Mouse (Mus musculus): ENCODE data around the gene Hs1bp3.

Gene Hs1bp3

DNA sequence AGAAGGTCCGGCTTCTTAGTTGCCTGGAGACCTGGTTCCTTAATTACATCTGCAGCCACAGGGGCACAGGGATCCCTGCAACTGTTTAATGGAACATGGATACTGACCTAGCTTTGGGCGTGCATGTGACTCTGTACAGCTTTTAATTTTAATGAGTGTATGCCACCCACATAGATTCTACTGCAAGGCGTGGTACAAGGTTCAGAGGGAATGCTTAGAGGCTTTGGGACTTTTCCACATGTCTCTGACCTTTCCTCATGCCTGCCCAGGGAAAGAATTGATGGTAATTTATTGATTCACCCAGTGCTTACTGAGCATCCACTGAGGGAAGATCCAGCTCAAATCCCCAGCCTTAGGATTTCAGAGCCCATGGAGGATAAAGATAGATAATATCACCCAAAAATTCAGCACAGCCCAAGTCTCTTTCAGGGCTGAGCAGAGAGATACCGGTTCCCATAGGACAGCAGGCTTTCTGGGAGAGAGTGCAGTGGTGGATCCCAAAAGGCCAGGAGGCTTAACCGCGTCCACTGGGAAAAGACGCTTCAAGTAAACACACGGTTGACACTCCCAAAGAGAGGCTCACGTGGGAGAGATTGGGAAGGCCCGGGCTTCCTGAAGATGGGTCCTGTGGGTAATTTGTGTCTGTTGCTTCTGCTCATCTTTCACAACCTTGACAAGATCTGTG lies 23.5 kb downstream of the Hs1bp3 start:
- no peak for DNase-seq (ENCODE audit: low spot score in 2 of 2)

DNA sequence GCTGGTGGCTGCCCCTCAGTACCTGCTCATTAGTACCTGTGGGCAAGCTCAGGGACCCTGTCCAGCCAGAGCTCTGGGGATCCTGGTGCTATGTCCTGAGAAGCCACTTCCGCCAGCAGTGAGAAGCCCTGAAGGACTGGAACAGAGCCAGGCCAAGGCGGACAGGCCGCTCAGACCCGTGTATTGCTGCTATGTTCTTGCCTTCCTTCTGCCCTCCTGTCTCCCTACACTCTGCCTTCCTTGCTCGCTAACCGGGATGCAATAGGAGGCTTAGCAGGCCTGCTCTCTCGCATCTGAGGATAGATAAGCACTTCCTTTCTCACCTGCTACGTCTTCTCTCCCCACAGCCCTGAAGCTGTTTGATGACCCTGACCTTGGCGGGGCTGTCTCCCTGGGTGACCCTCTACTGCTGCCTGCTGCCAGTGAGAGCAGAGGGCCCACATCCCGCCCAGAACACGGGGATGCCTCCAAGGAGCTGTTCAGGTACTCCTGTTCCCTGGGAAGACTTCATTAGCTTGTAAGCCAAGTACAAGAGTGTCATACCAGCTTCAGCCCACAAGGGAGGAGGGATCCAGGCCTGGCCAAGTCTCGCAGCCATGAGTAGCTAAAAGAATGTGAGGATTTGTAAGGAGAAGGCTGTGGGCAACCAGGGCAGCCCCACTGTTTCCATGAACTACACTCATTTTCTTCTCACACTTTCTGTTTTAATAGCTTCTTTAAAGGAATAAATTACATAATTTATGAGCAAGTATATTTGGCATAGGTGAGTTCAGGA lies 24.2 kb downstream of the Hs1bp3 start:
- DNase-seq (ENCODE audit: low spot score in 2 of 2) = no peak

DNA sequence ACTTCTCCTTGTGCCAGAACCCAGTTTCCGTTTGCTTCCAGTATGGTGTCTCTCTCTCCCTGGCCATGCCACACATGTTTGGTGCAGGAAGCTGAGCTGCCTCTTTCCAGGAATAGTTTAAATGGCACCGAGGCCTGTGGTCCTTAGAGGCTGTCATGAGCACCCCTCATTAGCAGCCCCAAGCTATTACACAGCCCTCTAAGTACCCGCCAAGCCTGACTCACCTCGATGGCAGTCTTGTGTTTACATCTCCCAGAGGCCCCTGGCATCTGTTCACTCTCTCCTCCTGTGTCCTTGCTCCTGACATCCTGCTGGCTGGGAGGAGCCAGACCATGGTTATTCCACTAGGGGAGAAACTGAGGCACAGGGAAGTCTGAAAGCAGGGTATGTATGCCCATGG lies 25.3 kb downstream of the Hs1bp3 start:
- no peak for DNase-seq (ENCODE audit: low spot score in 2 of 2)

DNA sequence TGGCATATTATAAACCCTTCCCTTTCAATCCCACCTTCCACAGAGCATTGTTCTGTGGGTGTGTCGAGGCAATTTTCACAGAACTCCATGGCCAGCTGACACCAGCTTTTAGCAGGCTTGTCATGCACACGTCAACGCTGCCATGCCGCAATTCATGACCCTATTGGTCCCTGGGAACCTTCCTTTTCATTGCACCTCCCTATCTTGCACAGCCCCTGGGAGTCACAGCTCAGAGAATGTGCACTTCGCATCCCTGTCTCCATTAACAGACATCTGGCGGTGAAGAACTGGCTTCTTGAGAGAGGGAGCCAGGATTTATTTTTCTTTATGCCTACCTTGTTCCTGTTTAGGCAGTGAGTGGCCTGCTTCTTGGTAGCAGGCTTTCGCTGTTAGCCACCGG lies 25.7 kb downstream of the Hs1bp3 start:
- no peak for DNase-seq (ENCODE audit: low spot score in 2 of 2)

DNA sequence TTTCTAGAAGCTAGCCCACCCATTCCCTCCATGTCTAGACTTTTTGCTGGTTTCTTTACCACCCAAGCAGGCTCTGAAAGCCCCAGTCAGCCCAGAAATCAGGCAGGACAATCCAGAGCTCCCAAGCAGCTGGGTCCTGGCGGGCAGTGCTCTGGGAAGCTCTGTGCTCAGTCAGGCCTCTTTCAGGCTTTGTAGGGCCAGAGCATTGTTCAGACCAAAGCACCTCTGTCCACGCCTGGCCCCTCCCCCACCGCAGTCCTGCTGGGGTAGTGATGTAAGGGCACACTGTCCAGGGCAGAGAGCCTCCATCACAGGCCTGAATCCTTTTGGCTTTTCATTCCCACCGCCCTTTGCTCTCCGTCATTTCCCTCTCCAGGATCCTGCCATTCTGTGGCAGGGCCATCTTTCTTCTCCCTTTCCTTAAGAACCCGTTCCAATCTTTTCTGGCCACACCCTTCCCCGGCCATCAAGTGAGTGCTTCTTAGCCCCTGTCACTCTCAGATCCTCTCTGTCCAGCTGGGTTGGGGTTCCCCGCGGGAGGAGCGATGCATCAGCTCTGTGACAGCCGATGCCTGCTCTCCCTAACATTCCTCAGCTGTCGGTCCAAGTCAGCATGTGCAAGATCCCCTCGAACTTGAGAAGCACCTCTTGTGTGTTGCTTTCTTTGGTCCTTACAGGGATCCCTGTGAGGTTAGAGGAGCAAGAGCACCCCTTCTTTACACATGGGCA lies 26.5 kb downstream of the Hs1bp3 start:
- DNase-seq (ENCODE audit: low spot score in 2 of 2) = no peak

DNA sequence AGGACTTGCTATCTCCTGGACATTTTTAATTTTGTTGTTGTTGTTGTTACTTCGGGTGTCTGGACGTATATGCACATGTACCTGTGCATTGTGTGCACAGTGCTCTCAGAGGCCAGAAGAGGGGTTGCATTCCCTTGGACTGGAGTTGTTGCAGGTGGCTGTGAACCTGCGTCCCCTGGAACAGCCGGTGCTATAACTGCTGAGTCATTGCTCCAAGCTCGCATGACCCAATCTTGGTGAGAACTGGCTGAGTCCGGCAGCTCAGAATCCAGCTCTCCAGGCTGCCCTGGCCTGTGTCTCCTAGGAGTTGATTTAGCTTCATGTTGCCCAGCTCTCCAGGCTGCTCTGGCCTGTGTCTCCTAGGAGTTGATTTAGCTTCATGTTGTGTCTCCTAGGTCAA lies 27.8 kb downstream of the Hs1bp3 start:
- DNase-seq (ENCODE audit: low spot score in 2 of 2) = no peak

DNA sequence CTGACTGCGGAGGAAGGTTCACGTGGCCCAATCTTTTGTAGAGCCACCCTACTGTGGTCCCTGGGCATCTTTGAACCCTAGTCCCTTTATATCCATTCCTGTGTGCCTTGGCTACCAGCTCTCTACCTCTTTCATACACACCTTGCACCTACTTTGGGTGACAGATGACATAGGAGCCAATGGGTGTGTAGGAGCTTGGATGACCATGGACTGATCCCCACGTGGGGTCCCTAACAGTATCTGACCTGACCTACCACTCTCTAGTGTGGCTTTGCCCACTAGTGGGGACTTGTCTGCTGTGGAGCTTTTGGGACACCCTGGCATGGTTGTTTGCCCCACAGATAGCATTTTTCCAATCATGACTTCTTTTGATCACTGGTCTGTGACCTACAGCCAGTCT lies 30.1 kb downstream of the Hs1bp3 start:
- DNase-seq (ENCODE audit: low spot score in 2 of 2) = no peak

DNA sequence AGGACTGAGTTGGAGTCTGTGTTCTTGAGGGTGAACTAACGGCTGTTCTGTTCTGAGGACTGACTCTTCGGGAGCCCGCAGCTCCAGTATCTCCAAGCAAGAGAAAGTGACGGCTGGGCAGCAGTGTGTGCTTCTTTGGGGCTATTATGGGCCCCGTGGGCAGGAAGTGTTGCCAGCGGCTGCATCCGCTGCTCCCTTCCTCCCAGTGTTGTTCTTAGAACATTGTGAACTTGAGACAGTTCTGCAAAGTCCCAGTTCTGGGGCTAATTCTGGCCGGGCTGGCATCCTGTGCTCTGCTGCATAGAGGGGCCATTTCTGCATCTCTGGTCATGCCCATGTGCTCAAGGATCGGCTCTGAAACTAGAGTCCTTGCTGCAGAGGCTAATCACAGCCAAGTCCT lies 31.7 kb downstream of the Hs1bp3 start:
- DNase-seq (ENCODE audit: low spot score in 2 of 2) = peak; percentile 52 to 76

DNA sequence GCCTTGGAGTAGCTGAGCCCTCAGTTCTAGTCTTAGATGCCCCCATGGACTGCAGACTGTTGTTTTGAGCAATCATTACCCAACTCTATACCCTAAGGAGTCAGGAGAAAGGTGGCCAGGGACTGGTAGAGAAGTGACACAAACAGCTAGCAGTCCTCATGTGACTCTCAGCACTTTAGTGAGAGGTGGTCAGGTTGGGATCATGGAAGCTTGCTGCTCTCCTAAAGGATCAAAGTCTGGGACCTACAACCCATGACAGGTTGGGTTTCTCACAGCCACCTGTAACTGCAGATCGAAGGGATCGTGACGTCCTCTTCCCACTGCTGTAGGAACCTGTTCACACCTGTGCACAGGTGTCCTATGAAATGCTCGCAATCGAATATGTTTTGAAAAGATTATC lies 32.3 kb downstream of the Hs1bp3 start:
- DNase-seq (ENCODE audit: low spot score in 2 of 2) = no peak

DNA sequence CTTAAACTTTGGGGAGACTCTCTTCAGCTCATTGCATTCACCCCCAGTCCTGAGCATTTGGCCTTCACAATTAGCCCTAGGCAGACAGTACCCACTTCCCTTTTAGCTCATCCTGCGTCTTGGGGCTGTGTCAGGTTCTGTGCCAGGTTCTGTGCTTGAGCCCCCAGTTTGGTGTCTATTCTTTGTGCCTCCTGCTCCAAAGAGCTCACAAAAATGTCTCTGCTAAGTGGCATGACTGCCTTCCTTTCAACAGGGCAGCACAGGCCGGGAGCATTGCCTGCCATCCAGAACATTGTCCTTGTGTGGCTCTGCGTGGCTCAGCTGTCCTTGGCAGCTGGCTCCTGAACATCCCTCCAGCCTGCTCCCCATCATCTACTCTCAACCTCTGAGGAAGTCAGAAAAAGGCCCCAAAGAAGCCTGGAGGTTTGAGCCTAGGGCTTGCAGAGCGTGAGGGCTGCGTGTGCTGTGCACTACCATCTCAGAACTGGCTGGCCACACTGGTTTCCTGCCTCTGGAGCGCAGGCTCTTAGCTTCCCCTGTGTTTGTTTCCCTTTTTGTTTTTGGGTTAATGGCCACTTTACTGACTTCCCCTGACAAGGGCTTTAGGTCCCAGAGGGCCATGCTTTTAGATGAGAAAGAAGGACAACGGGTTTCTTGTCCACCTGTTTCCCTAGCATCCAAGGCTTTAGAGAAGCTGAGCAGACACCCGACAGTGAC lies 34.7 kb downstream of the Hs1bp3 start:
- DNase-seq (ENCODE audit: low spot score in 2 of 2) = no peak

DNA sequence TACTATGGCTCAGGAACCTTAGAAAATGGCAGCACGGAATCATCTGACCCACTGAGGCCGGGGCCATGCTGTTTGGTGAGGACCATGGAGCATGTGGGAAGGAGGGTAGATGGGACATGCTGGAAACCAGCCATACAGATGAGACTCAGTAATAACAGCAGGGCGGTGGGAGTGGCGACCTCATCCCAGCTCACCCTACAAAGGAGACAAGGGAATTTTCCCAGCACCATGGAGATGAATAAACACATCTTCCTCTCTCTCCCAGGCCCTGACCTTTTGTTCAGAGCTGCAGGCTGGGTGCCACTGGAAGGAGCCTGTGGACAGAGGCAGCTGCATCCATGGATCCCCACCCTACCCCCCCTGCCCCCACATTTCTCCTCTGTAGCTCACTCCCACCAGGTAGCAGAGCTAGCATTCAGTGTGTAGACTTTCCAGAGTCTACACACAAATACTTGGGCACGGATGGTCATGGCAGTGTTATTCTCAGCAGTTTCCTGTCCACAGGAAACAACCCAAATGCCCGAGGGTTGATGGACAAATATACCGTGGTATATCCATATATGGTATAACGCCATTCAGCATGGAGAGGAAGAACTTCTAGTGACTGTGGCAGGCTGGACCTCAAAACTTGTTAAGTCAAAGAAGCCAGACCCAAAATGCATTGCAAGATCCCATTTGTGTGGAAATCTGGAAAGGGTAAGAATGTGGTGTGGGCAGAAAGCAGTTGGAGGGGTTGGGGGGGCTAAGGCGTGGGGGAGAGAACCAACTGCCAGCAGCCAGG lies 35.7 kb downstream of the Hs1bp3 start:
- no peak for DNase-seq (ENCODE audit: low spot score in 2 of 2)

DNA sequence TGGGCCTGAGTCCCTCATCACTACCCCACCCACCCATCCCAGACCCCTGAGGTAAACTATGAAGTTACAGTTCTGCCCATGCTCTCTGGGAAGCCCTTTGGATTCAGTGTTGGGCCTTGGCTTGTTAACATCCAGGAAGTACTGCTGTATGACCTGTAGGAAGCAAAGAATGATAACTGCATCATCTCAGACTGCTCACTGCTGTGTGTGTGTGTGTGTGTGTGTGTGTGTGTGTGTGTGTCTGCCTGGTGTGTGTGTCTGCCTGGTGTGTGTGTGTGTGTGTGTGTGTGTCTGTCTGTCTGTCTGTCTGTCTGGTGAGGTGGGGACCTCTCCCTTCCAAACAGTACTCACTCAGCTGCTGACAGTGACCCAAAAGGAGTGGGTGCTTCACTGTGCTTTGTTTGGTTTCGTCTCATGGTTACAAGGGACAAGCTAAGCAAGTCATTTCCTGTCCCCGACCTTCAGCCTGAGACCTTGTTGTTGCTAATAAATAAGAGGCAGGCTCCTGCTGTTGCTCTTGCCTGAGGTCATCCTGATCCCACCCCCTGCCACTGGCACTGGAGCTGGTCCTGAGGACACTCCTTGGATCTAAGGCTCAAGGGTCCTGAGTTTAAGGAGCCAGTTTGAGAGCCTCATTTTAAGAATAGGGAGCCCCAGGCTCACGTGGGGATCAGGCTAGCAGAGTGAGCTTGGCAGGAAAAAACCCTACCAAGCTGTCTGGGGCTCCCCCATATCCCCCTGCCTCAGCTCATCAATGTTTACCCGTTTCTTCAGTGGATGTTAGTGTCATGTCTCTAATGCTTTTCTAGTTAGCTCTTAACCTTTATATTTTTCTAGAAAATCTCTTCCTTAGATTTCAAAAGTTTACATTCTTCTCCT lies 38.0 kb downstream of the Hs1bp3 start:
- DNase-seq (ENCODE audit: low spot score in 2 of 2) = no peak

DNA sequence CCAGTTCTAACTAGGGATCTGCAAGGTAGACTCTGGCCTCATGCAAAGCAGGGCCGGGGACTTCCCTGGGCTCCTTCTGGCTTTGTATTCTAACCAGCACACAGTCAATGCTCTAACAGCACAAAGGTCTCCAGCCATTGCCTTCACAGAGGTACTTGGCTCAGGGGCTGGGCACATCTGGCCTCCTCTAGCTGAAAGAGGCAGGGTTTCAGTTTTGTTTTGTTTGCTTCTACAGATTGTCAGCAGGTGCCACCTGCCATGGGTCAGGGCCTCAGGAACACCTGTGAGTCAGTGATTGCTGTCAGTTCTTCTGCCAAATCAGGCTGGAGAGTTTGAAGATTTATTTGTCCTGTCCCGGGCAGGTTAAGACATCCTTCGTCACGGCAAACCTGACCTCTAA lies 39.8 kb downstream of the Hs1bp3 start:
- no peak for DNase-seq (ENCODE audit: low spot score in 2 of 2)

DNA sequence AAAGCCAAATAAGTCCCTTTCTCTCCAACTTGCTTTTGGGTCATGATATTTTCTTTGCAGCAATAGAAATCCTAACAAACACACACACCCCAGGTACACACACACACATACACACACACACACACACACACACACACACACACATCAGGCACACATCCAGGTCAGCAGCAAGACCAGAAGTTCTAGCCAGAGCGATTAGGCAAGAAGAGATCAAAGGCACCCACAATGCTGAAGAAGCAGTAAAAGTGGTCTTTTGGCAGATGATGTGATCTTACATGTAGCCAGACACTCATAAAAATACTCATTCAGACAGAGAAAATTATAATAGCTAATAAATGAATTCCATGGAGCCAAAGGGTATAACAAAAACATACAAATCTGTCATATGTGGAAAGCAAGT lies 41.0 kb downstream of the Hs1bp3 start:
- DNase-seq (ENCODE audit: low spot score in 2 of 2) = no peak

DNA sequence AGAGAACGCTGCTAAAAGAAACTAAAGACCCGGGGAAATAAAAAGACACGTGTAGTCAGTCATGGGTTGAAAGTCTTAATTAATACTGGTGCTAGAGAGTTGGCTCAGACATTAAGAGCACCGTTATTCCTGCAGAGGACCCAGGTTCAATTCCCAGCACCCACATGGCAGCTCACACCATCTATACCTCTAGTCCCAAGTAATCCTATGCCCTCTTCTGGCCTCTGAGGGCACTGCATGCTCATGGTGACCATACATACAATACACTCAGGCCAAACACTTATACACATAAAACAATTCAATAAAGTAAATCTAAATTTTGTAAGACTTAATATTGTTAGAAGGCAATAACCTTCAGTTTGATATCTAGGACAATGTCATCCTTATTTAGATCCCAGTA lies 41.8 kb downstream of the Hs1bp3 start:
- no peak for DNase-seq (ENCODE audit: low spot score in 2 of 2)

DNA sequence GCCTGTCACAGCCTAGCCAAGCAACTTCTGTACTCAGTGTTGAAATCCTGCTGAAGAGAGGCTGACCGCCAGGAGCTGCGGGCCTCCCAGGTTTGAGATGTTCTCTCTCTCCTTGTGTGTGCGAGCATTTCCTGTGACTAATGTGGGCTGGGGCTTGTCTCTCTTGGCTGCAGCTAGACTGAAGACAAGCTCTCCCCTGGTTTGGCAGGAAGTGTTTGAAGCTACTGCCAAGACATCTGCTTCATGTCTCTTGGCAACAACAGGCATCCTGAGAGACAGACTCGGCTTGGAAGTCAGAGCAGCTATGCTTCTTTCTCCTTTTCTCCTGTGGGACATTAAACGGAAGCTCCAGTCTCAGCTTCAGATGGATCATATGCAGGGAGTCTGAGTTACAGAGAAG lies 44.2 kb downstream of the Hs1bp3 start:
- peak; percentile 68 to 82 for DNase-seq (ENCODE audit: low spot score in 2 of 2)

DNA sequence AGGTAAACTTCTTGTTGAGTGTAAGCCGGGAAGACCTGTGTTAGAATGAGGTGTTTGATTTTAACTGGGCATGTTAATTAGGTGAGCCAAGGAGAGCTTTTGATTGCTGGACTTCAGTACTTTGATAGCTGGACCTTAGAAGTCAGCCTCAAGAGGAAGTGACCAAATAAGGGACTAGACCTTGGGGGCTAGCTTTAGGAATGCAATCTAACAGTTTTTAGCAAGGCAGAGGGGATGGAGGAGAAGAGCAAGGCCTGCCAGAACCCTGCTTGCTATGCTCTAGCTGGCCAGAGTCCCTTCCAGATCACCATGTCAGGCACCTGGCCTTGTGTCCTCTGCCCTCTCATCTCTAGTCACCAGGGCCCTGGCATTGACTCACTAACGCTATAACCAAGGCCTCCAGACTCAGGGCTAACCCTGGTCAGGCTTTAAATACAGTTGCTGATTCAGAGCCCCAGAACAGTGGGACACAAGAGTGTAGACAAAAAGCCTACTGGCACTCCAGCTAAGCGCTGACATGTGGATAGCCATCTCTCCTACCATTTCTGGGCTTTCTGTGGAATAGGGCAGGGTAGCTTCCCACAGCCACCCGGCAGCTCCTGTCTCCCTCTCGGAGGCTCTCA lies 45.2 kb downstream of the Hs1bp3 start:
- DNase-seq (ENCODE audit: low spot score in 2 of 2) = no peak

DNA sequence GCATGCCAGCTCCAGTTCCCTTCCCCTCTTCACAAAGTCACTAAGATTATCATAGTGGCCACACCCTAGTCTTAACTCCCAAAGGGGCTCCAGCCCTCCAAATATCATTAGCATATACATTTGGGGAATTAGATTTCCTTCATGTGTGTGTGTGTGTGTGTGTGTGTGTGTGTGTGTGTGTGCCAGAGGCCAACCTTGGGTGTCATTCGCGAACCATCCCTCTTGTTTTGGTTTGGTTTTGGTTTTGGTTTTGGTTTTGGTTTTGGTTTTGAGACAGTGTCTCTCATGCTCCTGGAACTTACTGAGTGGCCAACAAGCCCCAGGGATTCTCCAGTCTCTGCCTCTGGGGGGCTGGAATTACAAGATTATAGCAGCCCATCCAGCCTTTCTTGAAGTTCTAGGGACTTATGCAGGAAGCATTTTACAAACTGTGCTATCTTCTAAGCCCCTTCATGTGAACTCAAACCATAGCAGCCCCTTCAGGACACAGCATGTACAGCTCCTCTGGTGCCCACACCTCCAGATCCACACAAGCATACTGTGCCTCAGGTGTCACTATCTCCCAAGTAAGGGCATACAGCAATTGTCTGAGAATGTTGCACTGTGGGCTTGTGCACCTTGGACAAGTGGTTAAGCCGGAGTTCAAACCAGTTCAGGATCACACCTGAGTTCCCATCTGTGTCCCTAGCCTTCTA lies 46.3 kb downstream of the Hs1bp3 start:
- no peak for DNase-seq (ENCODE audit: low spot score in 2 of 2)

DNA sequence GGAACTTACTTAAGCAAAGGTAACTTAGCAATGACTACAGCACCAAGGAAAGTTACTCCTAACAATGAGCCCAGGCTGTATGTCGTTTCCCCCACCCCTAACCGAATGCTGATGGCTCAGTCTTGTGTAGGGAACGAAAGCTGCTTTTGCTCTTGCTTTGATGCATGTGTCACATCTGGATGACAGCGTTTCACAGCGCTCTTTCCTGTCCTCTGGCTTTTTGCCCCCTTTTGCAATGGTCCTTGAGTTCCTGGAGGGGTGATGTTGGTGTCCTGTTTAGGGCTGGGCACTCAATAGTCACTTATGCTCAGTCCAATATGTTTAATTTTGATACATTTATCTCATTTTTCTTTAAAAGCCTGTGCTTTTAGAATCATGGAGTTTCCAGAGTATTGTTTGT lies 48.6 kb downstream of the Hs1bp3 start:
- DNase-seq (ENCODE audit: low spot score in 2 of 2) = no peak
